Mouse (Mus musculus) liver, embryonic 14.5 days (tissue): Measurements from ENCODE around the gene Tead4.

Experiments
- CTCF ChIP-seq: IDR thresholded peaks from 2 replicates; pipeline ENCODE4 v1.5.1; 2016; ENCODE audit warnings: antibody characterized with exemption, low read depth, control low read depth
- EP300 ChIP-seq: IDR thresholded peaks from 2 replicates; pipeline ENCODE4 v1.6.1; 2016; ENCODE audit warnings: antibody characterized with exemption, low read depth

GRCm38 (mm10) chr6:128200116-128200846, 100.3 kb downstream of the Tead4 start:
- no peak for TF ChIP-seq CTCF
- TF ChIP-seq EP300, result no peak
